Comparison of ENCODE assay signal across 8 mouse cellular contexts in genomic region chr15:99819621-99820279, GRCm38 (mm10). TPM values are rescaled to one million over a fixed set of nuclear protein-coding genes. Genes with fewer than 3 reads are reported as not detected.
DNase-seq lines count a peak whose midpoint lies in the region; ATAC-seq and TF ChIP-seq lines count a peak whose summit lies in the region.

No protein-coding gene starts in this region.

- no peak for DNase-seq in thymus, adult 2 months
- DNase-seq in thymus, postnatal 4 days = no peak
- peak; percentile 56 for DNase-seq in gastrocnemius, postnatal 25 days
- no peak for DNase-seq in left cerebral cortex, adult 9 months (ENCODE audit: low spot score in 2 of 2)
- no peak for DNase-seq in right cerebral cortex, postnatal 4 days

- no peak overlapping the region; the same call in 1 of the 2 replicates for H3K27ac ChIP-seq in thymus, adult 2 months (ENCODE audit: control insufficient read depth, insufficient read depth, low read length)
- H3K27ac ChIP-seq in intestine, embryonic 15.5 days = peak overlapping the region; percentile 87
- H3K27ac ChIP-seq in lung, embryonic 16.5 days (ENCODE audit: low read length) = peak overlapping the region; percentile 93
- peak overlapping the region; percentile 98 for H3K27ac ChIP-seq in stomach, embryonic 14.5 days (ENCODE audit: low read length)

- peak overlapping the region; percentile 57 for H3K4me2 ChIP-seq in intestine, embryonic 15.5 days (replicated peaks)
- H3K4me2 ChIP-seq in lung, embryonic 16.5 days (ENCODE audit: low read depth, low read length) = peak overlapping the region; percentile 54
- H3K4me2 ChIP-seq in stomach, embryonic 14.5 days (replicated peaks; ENCODE audit: low read depth, low read length) = peak overlapping the region; percentile 68

- TF ChIP-seq CTCF in thymus, adult 2 months (IDR thresholded peaks at IDR 0.05; ENCODE audit: borderline replicate concordance, control insufficient read depth, extremely low read depth, insufficient read depth, low read length, poor library complexity) = no peak

- peak; percentile 64 for ATAC-seq in intestine, embryonic 15.5 days
- ATAC-seq in lung, embryonic 16.5 days (ENCODE audit: low read depth) = peak; percentile 75
- ATAC-seq in stomach, embryonic 14.5 days (ENCODE audit: insufficient number of reproducible peaks, insufficient read depth, low FRiP score, low read depth) = no peak

- H3K4me1 ChIP-seq in thymus, adult 2 months (replicated peaks; ENCODE audit: control insufficient read depth, insufficient read depth, low read length) = no peaks in the 10 kb centered on the region
- H3K4me1 ChIP-seq in intestine, embryonic 15.5 days (replicated peaks) = peaks cover 14% of the 10 kb centered on the region; the same call in 1 of the 2 replicates
- no peaks in the 10 kb centered on the region for H3K4me1 ChIP-seq in lung, embryonic 16.5 days (replicated peaks; ENCODE audit: control insufficient read depth, insufficient read depth, low read length)
- H3K4me1 ChIP-seq in stomach, embryonic 14.5 days (ENCODE audit: control insufficient read depth, insufficient read depth, low read length) = 0 out of 2 replicates have a peak, but pooled peaks cover 3% of the 10 kb centered on the region

- peak overlapping the region; percentile 56 for H3K9ac ChIP-seq in intestine, embryonic 15.5 days
- H3K9ac ChIP-seq in lung, embryonic 16.5 days (ENCODE audit: low read length) = peak overlapping the region; percentile 72
- H3K9ac ChIP-seq in stomach, embryonic 14.5 days (replicated peaks; ENCODE audit: low read depth, low read length) = peak overlapping the region; percentile 60

- 59% methylated on average over 14 of the region's 14 CpGs for WGBS in thymus, adult 2 months
- WGBS in intestine, embryonic 15.5 days = 30% methylated on average over 14 of the region's 14 CpGs
- WGBS in lung, embryonic 16.5 days = 30% methylated on average over 14 of the region's 14 CpGs
- WGBS in stomach, embryonic 14.5 days = 31% methylated on average over 14 of the region's 14 CpGs

- TF ChIP-seq POLR2A in thymus, adult 2 months (IDR thresholded peaks at IDR 0.05; ENCODE audit: control insufficient read depth, extremely low read depth, insufficient read depth, low read length, poor library complexity) = no peak

- H3K36me3 ChIP-seq in thymus, adult 2 months (ENCODE audit: control insufficient read depth, insufficient read depth, low read length) = no peaks in the 10 kb centered on the region
- H3K36me3 ChIP-seq in intestine, embryonic 15.5 days = peaks cover 6% of the 10 kb centered on the region
- no peaks in the 10 kb centered on the region; the same call in 1 of the 2 replicates for H3K36me3 ChIP-seq in lung, embryonic 16.5 days (ENCODE audit: control insufficient read depth, insufficient read depth, low read length)
- H3K36me3 ChIP-seq in stomach, embryonic 14.5 days (ENCODE audit: control insufficient read depth, insufficient read depth, low read length) = peaks cover 7% of the 10 kb centered on the region; the same call in 1 of the 2 replicates

- 0 out of 2 replicates have a peak overlapping the region, but pooled peaks have one; percentile 26 for H3K4me3 ChIP-seq in thymus, adult 2 months (ENCODE audit: control insufficient read depth, insufficient read depth, low read length)
- peak overlapping the region; percentile 44 for H3K4me3 ChIP-seq in intestine, embryonic 15.5 days (replicated peaks)
- peak overlapping the region; percentile 53 for H3K4me3 ChIP-seq in lung, embryonic 16.5 days (ENCODE audit: low read length)
- peak overlapping the region; percentile 48 for H3K4me3 ChIP-seq in stomach, embryonic 14.5 days (ENCODE audit: low read depth, low read length)

- no peaks in the 10 kb centered on the region for H3K9me3 ChIP-seq in intestine, embryonic 15.5 days
- H3K9me3 ChIP-seq in lung, embryonic 16.5 days (ENCODE audit: control insufficient read depth, low read length) = no peaks in the 10 kb centered on the region
- no peaks in the 10 kb centered on the region for H3K9me3 ChIP-seq in stomach, embryonic 14.5 days (ENCODE audit: control insufficient read depth, low read depth, low read length)

- H3K27me3 ChIP-seq in thymus, adult 2 months (ENCODE audit: control insufficient read depth, insufficient read depth, low read length) = no peaks in the 10 kb centered on the region
- no peaks in the 10 kb centered on the region for H3K27me3 ChIP-seq in intestine, embryonic 15.5 days (replicated peaks)
- H3K27me3 ChIP-seq in lung, embryonic 16.5 days (ENCODE audit: control insufficient read depth, insufficient read depth, low read depth, low read length) = no peaks in the 10 kb centered on the region
- no peaks in the 10 kb centered on the region for H3K27me3 ChIP-seq in stomach, embryonic 14.5 days (ENCODE audit: control insufficient read depth, insufficient read depth, low read length)

RNA-seq across cellular contexts. Expression of gene Cers5, which starts 47.1 kb away (rescaled TPM):
- polyA plus RNA-seq in thymus, adult 2 months (2012; rRNA removed) = 48.1 and 59.8 TPM in 2 replicates
- total RNA-seq in gastrocnemius, postnatal 25 days (2021) = 1 to 10 TPM; 4.0 to 6.1 TPM
- 48.1 and 49.5 TPM in 2 replicates for polyA plus RNA-seq in intestine, embryonic 15.5 days (2015; fragmentation: Nextera tagmentation; extraction: Ambion mirVana)
- polyA plus RNA-seq in lung, embryonic 16.5 days (2015; fragmentation: Nextera tagmentation; extraction: Ambion mirVana) = 73.3 and 74.4 TPM in 2 replicates
- 77.0 and 78.7 TPM in 2 replicates for polyA plus RNA-seq in stomach, embryonic 14.5 days (2014; fragmentation: Nextera tagmentation; extraction: Ambion mirVana)

RNA-seq across cellular contexts. Expression of gene Lima1, which starts 55.5 kb away (rescaled TPM):
- polyA plus RNA-seq in thymus, adult 2 months (2012; rRNA removed) = 11.0 and 12.3 TPM in 2 replicates
- total RNA-seq in gastrocnemius, postnatal 25 days (2021) = 10 to 100 TPM; 10.9 to 12.0 TPM
- 86.5 and 96.4 TPM in 2 replicates for polyA plus RNA-seq in intestine, embryonic 15.5 days (2015; fragmentation: Nextera tagmentation; extraction: Ambion mirVana)
- 44.9 and 47.0 TPM in 2 replicates for polyA plus RNA-seq in lung, embryonic 16.5 days (2015; fragmentation: Nextera tagmentation; extraction: Ambion mirVana)
- 69.4 and 78.0 TPM in 2 replicates for polyA plus RNA-seq in stomach, embryonic 14.5 days (2014; fragmentation: Nextera tagmentation; extraction: Ambion mirVana)
